Mouse (Mus musculus): Measurements from ENCODE around the gene Trp53i11.

GRCm38 (mm10) chr2:93227713-93228479 lies 40.5 kb downstream of the Trp53i11 start:
- TF ChIP-seq CTCF (IDR thresholded peaks at IDR 0.05; ENCODE audit: low read depth), result no peak
- TF ChIP-seq EP300 (IDR thresholded peaks at IDR 0.05; ENCODE audit: low read depth), result no peak

Measured in heart, postnatal 0 days (tissue).